Mouse (Mus musculus): ENCODE measurements around the gene Scn7a.

DNA sequence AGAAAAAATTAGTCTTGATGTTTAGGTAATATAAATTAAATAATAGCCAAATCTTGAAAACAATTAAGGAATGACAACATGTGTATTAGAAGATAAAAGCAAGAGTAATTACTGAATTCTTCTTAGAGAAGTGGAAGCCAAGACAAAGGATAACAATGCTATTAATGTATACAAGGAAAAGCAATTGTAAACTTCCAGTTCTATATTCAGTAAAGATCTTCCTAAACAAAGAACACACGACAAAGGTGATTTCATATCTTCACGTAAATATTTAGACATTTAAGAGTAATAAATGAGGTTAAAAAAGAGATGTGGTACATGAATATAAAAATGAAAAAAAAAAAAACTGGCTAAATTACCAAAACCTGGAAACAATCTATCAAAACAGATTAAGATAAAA lies 16.7 kb downstream of the Scn7a start:
- TF ChIP-seq POLR2A (IDR thresholded peaks at IDR 0.05; ENCODE audit: insufficient read depth, low read depth, low read length) (no peak), CTCF (IDR thresholded peaks at IDR 0.05) (no peak)

Measured in heart, adult 2 months (tissue).